Mouse (Mus musculus): ENCODE measurements around the gene Serinc1.

Gene Serinc1

DNA sequence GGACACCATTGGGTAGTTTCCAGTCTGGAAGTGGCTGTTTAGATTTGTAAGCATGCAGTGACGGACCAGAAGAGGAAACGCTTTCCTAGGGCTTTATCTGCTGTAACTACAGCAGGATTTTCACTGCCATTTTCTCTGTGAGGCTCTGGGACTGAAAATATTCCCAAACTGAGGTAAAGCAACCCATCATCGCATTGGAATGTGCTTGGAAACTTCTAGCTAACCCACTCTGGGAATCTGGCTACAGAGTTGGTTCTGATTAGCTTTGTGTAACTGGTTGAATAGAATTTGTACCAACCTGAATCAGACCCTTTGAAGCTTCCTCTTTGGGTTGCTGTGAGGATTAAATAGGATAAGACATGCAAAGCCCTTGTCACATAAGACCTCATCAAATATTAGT lies 47.6 kb downstream of the Serinc1 start:
- no peak for DNase-seq

DNA sequence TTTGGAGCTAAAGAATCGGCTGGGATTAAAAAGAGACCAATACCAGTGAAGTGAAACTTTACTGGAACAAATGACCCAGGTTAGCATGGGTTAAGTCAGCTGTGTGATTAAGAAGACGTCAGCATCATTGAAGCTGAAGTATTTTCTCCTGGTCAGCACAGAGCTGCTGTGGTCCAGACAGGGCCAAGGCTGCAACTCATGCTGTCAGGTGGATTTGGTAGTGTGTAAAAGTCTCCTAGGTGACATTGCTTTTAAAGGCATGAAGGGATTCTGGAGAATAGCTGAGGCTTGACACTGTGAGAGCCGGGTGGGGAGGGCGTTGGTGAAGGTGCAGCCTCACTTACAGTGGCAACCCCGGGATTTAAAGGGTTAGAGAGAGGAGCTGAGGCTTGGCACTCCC lies 50.6 kb downstream of the Serinc1 start:
- DNase-seq: no peak

DNA sequence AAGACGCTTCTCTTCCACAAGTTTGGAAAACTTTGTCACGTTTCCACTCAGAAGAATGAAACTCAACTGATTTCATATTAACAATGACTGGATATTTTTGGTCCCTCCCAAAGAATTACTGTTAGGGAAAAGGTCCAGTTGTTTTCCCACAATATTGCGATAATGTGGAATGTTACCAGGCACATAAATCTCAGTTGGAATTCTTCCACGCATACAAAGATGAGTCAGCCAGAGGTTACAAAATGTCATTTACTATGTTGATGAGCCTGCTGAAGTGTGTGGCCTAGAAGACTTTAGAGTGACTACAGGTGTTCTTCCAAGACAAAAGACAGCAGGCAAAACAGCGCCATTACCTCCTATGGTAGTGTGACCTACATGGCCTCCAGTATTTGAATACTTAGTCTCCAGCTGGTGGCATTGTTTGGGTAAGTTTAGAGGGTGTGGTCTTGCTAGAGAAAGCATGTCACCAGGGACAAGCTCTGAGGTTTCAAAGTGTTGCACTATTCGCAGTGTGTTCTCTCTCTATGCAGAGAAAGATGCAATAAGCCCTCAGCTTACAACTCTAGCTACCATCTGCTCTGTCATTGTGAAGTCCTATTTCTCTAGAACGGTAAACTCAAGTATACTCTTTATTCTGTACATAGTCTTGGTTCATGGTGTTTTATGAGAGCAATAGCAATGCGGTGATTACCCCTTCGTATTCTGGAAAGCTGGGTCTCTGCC lies 55.0 kb downstream of the Serinc1 start:
- no peak for DNase-seq
